Mouse (Mus musculus) MEL (cell line): ENCODE data around the gene Drc7.

ENCODE experiments used
- CTCF ChIP-seq, 3 experiments: IDR thresholded peaks in 2 of 3; conservative IDR thresholded peaks in 1 of 3; 2 replicates each; pipeline ENCODE4 v1.5.1; 2011 to 2012; ENCODE audit warnings: low read length in 3 of 3, low read depth in 2 of 3, mild to moderate bottlenecking in 2 of 3, improper control_type of control experiment in 1 of 3, inconsistent platforms in 1 of 3, mixed read lengths in 1 of 3, moderate library complexity in 1 of 3; ENCODE audit not compliant: control insufficient read depth in 1 of 3, insufficient read depth in 1 of 3, poor library complexity in 1 of 3, severe bottlenecking in 1 of 3
- GABPA ChIP-seq: IDR thresholded peaks from 2 replicates; pipeline ENCODE4 v1.6.1; 2012; ENCODE audit warnings: low read depth, mild to moderate bottlenecking, inconsistent platforms, low read length, improper control_type of control experiment, moderate library complexity
- MAFK ChIP-seq: IDR thresholded peaks from 2 replicates; pipeline ENCODE4 v1.6.1; 2011; ENCODE audit warnings: low read depth, mild to moderate bottlenecking, low read length, improper control_type of control experiment, borderline replicate concordance
- MEF2A ChIP-seq: IDR thresholded peaks from 2 replicates; pipeline ENCODE4 v1.6.1; 2014; ENCODE audit warnings: low read depth, mild to moderate bottlenecking, inconsistent platforms, low read length, improper control_type of control experiment; ENCODE audit not compliant: poor library complexity, insufficient replicate concordance, severe bottlenecking; ENCODE audit errors: extremely low read depth
- NELFE ChIP-seq: IDR thresholded peaks from 2 replicates; pipeline ENCODE4 v1.6.1; 2011; ENCODE audit warnings: low read depth, low read length, improper control_type of control experiment
- NRF1 ChIP-seq: IDR thresholded peaks from 2 replicates; pipeline ENCODE4 v1.6.1; 2014; ENCODE audit warnings: low read depth, mild to moderate bottlenecking, inconsistent platforms, low read length, improper control_type of control experiment, moderate library complexity; ENCODE audit not compliant: poor library complexity, insufficient read depth, severe bottlenecking
- POLR2A ChIP-seq, 2 experiments: IDR thresholded peaks; 2 replicates each; pipeline ENCODE4 v1.6.1; 2011 to 2012; ENCODE audit warnings: low read length in 2 of 2, mild to moderate bottlenecking in 2 of 2, control low read depth in 1 of 2, improper control_type of control experiment in 1 of 2, low read depth in 1 of 2, moderate library complexity in 1 of 2; ENCODE audit not compliant: control insufficient read depth in 1 of 2, insufficient read depth in 1 of 2, poor library complexity in 1 of 2
- POLR2AphosphoS5 ChIP-seq: IDR thresholded peaks from 2 replicates; pipeline ENCODE4 v1.6.1; 2012; ENCODE audit warnings: low read depth, borderline replicate concordance, mild to moderate bottlenecking, inconsistent platforms, low read length, moderate library complexity, mixed read lengths
- SMC3 ChIP-seq: IDR thresholded peaks from 2 replicates; pipeline ENCODE4 v1.6.1; 2011; ENCODE audit warnings: low read depth, low read length, improper control_type of control experiment
- TBP ChIP-seq: IDR thresholded peaks from 2 replicates; pipeline ENCODE4 v1.8.0; 2011; ENCODE audit warnings: low read depth, low read length, improper control_type of control experiment
- USF2 ChIP-seq, 2 experiments: IDR thresholded peaks; 2 replicates each; pipeline ENCODE4 v1.6.1; 2011 to 2012; ENCODE audit warnings: improper control_type of control experiment in 2 of 2, low read length in 2 of 2, borderline replicate concordance in 1 of 2, inconsistent platforms in 1 of 2, low read depth in 1 of 2, mild to moderate bottlenecking in 1 of 2; ENCODE audit not compliant: insufficient read depth in 1 of 2

GRCm38 (mm10) chr8:95078055-95078454, 23.2 kb downstream of the Drc7 start:
- TF ChIP-seq TBP (no peak), POLR2A (IDR thresholded peaks at IDR 0.05; ENCODE audit: control insufficient read depth in 1 of 2, insufficient read depth in 1 of 2, low read depth in 1 of 2, low read length in 2 of 2, poor library complexity in 1 of 2) (no peak), CTCF (IDR thresholded peaks at IDR 0.05 in 2 of 3, conservative IDR thresholded peaks at IDR 0.05 in 1 of 3; ENCODE audit: control insufficient read depth in 1 of 3, insufficient read depth in 1 of 3, low read depth in 2 of 3, low read length in 3 of 3, poor library complexity in 1 of 3, severe bottlenecking in 1 of 3) (no peak), SMC3 (no peak), NRF1 (no peak), POLR2AphosphoS5 (no peak), MEF2A (no peak), GABPA (no peak), MAFK (no peak), USF2 (IDR thresholded peaks at IDR 0.05; ENCODE audit: borderline replicate concordance in 1 of 2, insufficient read depth in 1 of 2, low read depth in 1 of 2, low read length in 2 of 2) (no peak), NELFE (no peak)
